Mouse (Mus musculus) spleen, adult 18-20 months (tissue): ENCODE results near the gene Recql5.
"Not testable (repeated sequence)": the region's sequence is repeated elsewhere in the genome, so short reads cannot be mapped to it uniquely, and the experiment has no call there.

Experiments
- DNase-seq, 2 experiments: peaks; one replicate each; pipeline ENCODE4 v3.0.0; 2022; ENCODE audit warnings: mixed read lengths in 2 of 2

Gene Recql5

DNA sequence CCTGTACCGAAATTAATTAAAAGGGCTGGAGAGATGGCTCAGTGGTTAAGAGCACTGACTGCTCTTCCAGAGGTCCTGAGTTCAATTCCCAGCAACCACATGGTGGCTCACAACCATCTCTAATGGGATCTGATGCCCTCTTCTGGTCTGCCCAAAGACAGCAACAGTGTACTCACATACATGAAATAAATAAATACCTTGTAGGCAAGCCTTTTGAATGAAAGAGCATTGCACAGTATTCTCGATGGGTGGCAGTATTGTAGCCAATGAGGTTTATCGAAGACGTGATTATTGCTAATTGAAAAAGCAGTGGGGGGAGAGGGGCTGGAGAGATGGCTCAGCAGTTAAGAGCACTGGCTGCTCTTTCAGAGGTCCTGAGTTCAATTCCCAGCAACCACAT is 76.1 kb downstream of the Recql5 start:
- DNase-seq = not testable (repeated sequence)

DNA sequence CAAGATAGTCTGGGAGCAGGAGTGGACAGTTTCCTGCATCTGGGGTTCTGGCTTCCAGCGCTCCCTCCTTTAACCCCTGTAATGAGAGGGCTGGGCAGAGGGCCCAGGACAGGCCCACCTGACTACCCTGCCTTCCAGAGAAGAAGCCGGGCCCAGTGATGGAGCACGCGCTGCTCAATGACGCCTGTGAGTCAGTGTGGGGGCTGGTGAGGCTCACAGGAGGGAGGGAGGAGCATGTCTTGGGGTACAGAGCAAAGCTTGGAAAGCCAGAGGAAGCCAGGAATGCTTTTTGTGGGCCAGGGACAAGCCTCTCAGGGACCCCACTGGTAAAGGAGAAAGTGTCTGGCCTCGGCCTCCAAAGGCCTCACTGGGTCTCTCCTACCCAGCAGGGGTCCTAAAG is 78.6 kb downstream of the Recql5 start:
- DNase-seq = no peak

DNA sequence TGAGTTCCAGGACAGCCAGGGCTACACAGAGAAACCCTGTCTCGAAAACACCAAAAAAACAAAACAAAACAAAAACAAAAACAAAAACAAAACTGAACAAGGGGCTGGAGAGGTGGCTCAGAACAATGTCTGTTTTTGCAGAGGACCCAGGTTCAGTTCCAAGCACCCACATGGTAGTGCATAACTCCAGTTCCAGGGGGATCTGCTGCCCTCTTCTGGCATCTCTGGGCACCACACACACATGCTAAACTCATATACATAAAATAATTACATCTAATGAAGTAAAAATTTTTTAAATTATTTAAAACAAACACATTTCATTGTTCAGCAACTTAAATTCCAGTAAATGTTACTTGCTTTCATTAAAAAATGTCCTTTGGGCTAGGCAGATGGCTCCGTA is 87.5 kb downstream of the Recql5 start:
- no peak for DNase-seq

DNA sequence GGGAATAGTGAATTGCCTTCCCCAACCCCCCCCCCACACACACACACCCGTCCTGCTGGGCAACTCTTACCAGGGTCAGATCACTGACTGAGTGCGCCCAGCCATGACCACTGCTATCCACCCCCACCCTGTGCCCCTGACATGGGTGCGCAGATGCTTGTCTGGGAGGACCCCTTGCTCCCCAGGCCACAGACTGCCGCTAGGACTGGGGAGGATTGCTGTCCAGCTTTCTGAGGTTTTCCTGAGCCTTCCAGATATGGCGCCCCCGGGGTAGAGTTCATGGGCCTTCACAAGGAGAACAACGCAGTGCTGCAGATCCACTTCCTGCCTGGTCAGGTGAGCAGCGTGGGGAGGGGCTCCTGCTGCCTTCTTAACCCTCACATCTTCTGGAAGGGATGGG is 89.0 kb downstream of the Recql5 start:
- no peak for DNase-seq

DNA sequence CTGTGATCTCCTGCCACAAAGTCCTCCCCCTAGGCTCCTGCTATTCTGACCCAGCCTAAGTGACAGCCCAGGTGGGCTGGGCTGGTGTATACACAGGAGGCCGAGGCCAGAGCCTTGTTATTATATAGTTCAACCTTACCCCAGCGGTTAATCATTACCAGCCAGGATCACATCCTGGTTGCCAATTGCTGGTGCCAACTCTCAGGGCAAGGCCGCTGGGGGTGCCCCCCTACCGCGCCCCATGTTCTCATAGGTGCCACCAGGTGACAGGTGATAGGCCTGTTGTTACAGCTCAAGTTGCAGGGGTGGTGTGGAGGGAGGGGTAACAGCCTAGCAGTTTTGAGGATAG is 89.4 kb downstream of the Recql5 start:
- DNase-seq = no peak

DNA sequence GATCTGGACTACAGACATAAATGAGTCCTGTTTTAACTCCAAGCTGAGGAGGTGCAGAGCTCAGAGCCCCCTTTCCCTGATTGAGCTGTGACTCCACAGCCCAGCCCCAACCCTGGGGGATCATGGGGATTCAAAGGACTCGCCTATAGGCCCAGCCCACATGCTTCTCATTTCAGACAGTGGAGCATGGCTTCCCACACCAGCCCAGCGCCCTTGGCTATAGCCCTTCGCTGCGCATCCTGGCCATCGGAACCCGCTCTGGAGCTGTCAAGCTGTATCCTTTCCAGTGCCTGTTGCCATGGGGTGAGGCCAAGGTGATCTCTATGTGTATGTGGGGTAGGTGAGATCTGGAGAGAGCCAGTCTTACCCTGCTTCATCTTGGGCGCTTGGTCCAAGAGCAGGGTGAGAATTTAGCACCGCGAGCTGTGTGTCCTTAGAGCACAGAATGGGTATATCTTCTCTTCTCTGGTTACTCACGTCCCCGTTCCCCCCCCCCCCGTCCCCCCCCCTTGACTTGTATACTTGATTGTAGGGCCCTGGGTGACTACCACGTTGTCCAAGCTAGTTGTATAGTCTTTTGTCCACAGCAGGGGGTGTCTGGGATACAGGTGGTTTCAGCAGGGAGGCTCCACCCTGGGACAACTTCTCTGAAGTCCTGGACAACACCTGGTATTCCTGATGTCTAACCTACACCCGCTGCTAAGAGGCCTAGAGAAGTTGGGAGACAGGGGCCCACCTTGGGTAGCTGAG is 90.0 kb downstream of the Recql5 start:
- no peak for DNase-seq
